Mouse (Mus musculus): ENCODE measurements at regions not wholly inside any gene's neighbourhood (a gene's known extent, or its start where the extent isn't known, plus 50 kb on each side); places are given as distances from the start of the nearest gene placed in this dataset.

- H3K4me3 ChIP-seq (ENCODE audit: low read depth, low read length): no peak overlapping the region
- WGBS: 64% methylated on average over 8 of the region's 8 CpGs
- no peaks in the 10 kb centered on the region for H3K9me3 ChIP-seq (ENCODE audit: control insufficient read depth, low read depth, low read length)
- no peak overlapping the region for H3K4me2 ChIP-seq (replicated peaks; ENCODE audit: low read depth, low read length)
- H3K4me1 ChIP-seq (ENCODE audit: control insufficient read depth, insufficient read depth, low read length): no peaks in the 10 kb centered on the region
- ATAC-seq (ENCODE audit: insufficient number of reproducible peaks, insufficient read depth, low FRiP score, low read depth): no peak
- H3K9ac ChIP-seq (replicated peaks; ENCODE audit: low read depth, low read length): no peak overlapping the region
- no peaks in the 10 kb centered on the region for H3K36me3 ChIP-seq (ENCODE audit: control insufficient read depth, insufficient read depth, low read length)
- no peak overlapping the region for H3K27ac ChIP-seq (ENCODE audit: low read length)
- H3K27me3 ChIP-seq (ENCODE audit: control insufficient read depth, insufficient read depth, low read length): no peaks in the 10 kb centered on the region
Measured at GRCm38 (mm10) chr10:126257171-126257570, 291.2 kb downstream of the Lrig3 start.

GRCm38 (mm10) chr10:126254198-126254597, 288.2 kb downstream of the Lrig3 start:
- H3K9ac ChIP-seq (replicated peaks; ENCODE audit: low read depth, low read length): no peak overlapping the region
- WGBS: 81% methylated on average over 4 of the region's 4 CpGs
- no peaks in the 10 kb centered on the region for H3K4me1 ChIP-seq (ENCODE audit: control insufficient read depth, insufficient read depth, low read length)
- no peak overlapping the region for H3K4me2 ChIP-seq (replicated peaks; ENCODE audit: low read depth, low read length)
- ATAC-seq (ENCODE audit: insufficient number of reproducible peaks, insufficient read depth, low FRiP score, low read depth): no peak
- no peaks in the 10 kb centered on the region for H3K36me3 ChIP-seq (ENCODE audit: control insufficient read depth, insufficient read depth, low read length)
- no peaks in the 10 kb centered on the region for H3K9me3 ChIP-seq (ENCODE audit: control insufficient read depth, low read depth, low read length)
- H3K27ac ChIP-seq (ENCODE audit: low read length): no peak overlapping the region
- no peaks in the 10 kb centered on the region for H3K27me3 ChIP-seq (ENCODE audit: control insufficient read depth, insufficient read depth, low read length)
- H3K4me3 ChIP-seq (ENCODE audit: low read depth, low read length): no peak overlapping the region

GRCm38 (mm10) chr10:126249176-126249575, 283.2 kb downstream of the Lrig3 start:
- no peak for ATAC-seq (ENCODE audit: insufficient number of reproducible peaks, insufficient read depth, low FRiP score, low read depth)
- H3K4me2 ChIP-seq (replicated peaks; ENCODE audit: low read depth, low read length): no peak overlapping the region

GRCm38 (mm10) chr10:126243051-126243450, 277.1 kb downstream of the Lrig3 start:
- H3K4me3 ChIP-seq (ENCODE audit: low read depth, low read length): no peak overlapping the region
- H3K9ac ChIP-seq (replicated peaks; ENCODE audit: low read depth, low read length): no peak overlapping the region
- no peaks in the 10 kb centered on the region for H3K4me1 ChIP-seq (ENCODE audit: control insufficient read depth, insufficient read depth, low read length)
- no peaks in the 10 kb centered on the region for H3K9me3 ChIP-seq (ENCODE audit: control insufficient read depth, low read depth, low read length)
- no peak overlapping the region for H3K27ac ChIP-seq (ENCODE audit: low read length)
- no peaks in the 10 kb centered on the region for H3K36me3 ChIP-seq (ENCODE audit: control insufficient read depth, insufficient read depth, low read length)
- 91% methylated on average over 7 of the region's 7 CpGs for WGBS
- no peaks in the 10 kb centered on the region for H3K27me3 ChIP-seq (ENCODE audit: control insufficient read depth, insufficient read depth, low read length)
- no peak for ATAC-seq (ENCODE audit: insufficient number of reproducible peaks, insufficient read depth, low FRiP score, low read depth)
- H3K4me2 ChIP-seq (replicated peaks; ENCODE audit: low read depth, low read length): no peak overlapping the region

More at GRCm38 (mm10) chr10:126249176-126249575, 283.2 kb downstream of the Lrig3 start:
- Histone ChIP-seq H3K9me3 (ENCODE audit: control insufficient read depth, low read depth, low read length) (no peaks in the 10 kb centered on the region), H3K4me3 (ENCODE audit: low read depth, low read length) (no peak overlapping the region), H3K27ac (ENCODE audit: low read length) (no peak overlapping the region), H3K9ac (replicated peaks; ENCODE audit: low read depth, low read length) (no peak overlapping the region), H3K27me3 (ENCODE audit: control insufficient read depth, insufficient read depth, low read length) (no peaks in the 10 kb centered on the region), H3K4me1 (ENCODE audit: control insufficient read depth, insufficient read depth, low read length) (no peaks in the 10 kb centered on the region), H3K36me3 (ENCODE audit: control insufficient read depth, insufficient read depth, low read length) (no peaks in the 10 kb centered on the region)
- WGBS: 89% methylated on average over 12 of the region's 12 CpGs

- ATAC-seq (ENCODE audit: insufficient number of reproducible peaks, insufficient read depth, low FRiP score, low read depth): no peak
- Histone ChIP-seq H3K4me3 (ENCODE audit: low read depth, low read length) (no peak overlapping the region), H3K27ac (ENCODE audit: low read length) (no peak overlapping the region), H3K4me1 (ENCODE audit: control insufficient read depth, insufficient read depth, low read length) (no peaks in the 10 kb centered on the region), H3K9me3 (ENCODE audit: control insufficient read depth, low read depth, low read length) (no peaks in the 10 kb centered on the region), H3K36me3 (ENCODE audit: control insufficient read depth, insufficient read depth, low read length) (no peaks in the 10 kb centered on the region), H3K9ac (replicated peaks; ENCODE audit: low read depth, low read length) (no peak overlapping the region), H3K4me2 (replicated peaks; ENCODE audit: low read depth, low read length) (no peak overlapping the region), H3K27me3 (ENCODE audit: control insufficient read depth, insufficient read depth, low read length) (no peaks in the 10 kb centered on the region)
- WGBS: 29% methylated on average over 4 of the region's 4 CpGs
Measured at GRCm38 (mm10) chr10:126239536-126239935, 273.6 kb downstream of the Lrig3 start.

Small RNA genes in the stretch of these regions (microRNA-seq; reads per million reads assigned to microRNA genes)
- gene Mir378d: 6.2 reads per million, percentile 15 among the genes with 10 or more reads in this experiment

Measured in stomach, embryonic 14.5 days (tissue).